Mouse (Mus musculus): ENCODE results near the gene Dcdc2a.

- TF ChIP-seq POLR2A (IDR thresholded peaks at IDR 0.05; ENCODE audit: borderline replicate concordance, insufficient read depth, low read length) (no peak), CTCF (IDR thresholded peaks at IDR 0.05; ENCODE audit: borderline replicate concordance, insufficient read depth, low read depth, low read length) (no peak)
These were observed 49.9 kb downstream of the Dcdc2a start for GRCm38 (mm10) chr13:25105671-25106070.

All from cerebellum, adult 2 months (tissue).